Mouse (Mus musculus) liver, embryonic 18 days (tissue): ENCODE measurements around the gene Col6a6. TPM values are rescaled to one million over a fixed set of nuclear protein-coding genes. Genes with fewer than 3 reads are reported as not detected.

Experiments used
- polyA plus RNA-seq: library from polyadenylated mRNA; depleted of rRNA; stranded (reverse); fragments of >200 nt; gene quantifications from 2 replicates; pipeline ENCODE4 v1.2.3, GENCODE M21; 2012; rRNA removed

Col6a6 gene
- polyA plus RNA-seq, result 0.24 and 0.34 TPM in 2 replicates

GRCm38 (mm10) chr9:105827791-105828385, at the start of gene Col6a6:
Gene Col6a6, minus strand, starts transcription at chr9:105828160.

GRCm38 (mm10) chr9:105642460-105643371, 185.2 kb downstream of the Col6a6 start, which contains the start of gene Pik3r4:
Gene Pik3r4, plus strand, starts transcription at chr9:105642978.

Other genes with a start within 250 kb of the Col6a6 start
- 5.5 and 6.2 TPM in 2 replicates for gene Pik3r4, start 185.2 kb downstream of the Col6a6 start, polyA plus RNA-seq
- 0.06 and 0.10 TPM in 2 replicates for gene Col6a5, start 132.5 kb upstream of the Col6a6 start, polyA plus RNA-seq